Mouse (Mus musculus) cerebellum, postnatal 10 days (tissue): ENCODE measurements around the gene Neurod6.
"Not testable (repeated sequence)": the region's sequence is repeated elsewhere in the genome, so short reads cannot be mapped to it uniquely, and the experiment has no call there.

Source experiments
- DNase-seq, 2 experiments: peaks; one replicate each; pipeline ENCODE4 v3.0.0; 2021; ENCODE audit warnings: mixed read lengths in 2 of 2

The Neurod6 gene

DNA sequence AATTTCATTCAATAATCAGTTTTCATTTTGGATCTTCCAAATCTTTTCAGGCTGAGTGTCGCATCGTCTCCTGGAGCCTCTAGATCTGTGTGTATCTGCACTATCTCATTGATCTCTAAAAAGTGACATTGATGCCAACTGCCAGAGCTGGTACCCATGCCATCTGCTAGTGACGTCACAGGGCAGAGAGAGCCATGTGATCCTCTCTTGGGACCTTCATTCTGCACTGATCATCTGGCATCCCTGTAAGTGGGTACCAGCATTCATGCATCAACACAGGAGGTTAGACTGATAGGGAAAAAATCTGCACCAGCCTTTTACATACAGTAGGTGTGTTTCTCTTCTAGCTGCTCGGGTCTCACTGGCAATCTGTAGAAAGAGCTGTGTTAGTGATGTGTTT is at the start of gene Neurod6:
Neurod6 (minus strand) TSS at position 290 of the 400 bp plus-strand sequence.
- peak; percentile 91 for DNase-seq

DNA sequence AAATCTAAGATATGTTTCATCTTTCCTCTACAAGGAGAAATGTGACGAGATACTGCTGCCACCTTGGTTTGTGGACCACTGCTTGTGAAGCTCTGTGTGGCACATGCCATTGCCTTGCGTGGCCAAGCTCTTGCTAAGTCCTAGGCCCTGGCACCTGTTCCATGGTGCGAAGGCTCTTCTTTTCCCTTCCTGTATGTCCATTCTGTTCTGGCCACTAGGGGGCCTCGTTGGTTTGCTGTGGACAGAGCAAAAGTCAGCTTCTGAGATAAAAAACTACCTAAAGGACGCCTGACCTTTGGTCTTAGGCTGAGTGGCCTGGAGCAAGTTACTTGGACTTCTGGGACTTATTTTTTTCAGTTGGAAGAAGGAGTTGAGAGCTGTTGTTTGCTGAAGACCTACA is 36.1 kb upstream of the Neurod6 start:
- DNase-seq, result peak; percentile 93 to 95

DNA sequence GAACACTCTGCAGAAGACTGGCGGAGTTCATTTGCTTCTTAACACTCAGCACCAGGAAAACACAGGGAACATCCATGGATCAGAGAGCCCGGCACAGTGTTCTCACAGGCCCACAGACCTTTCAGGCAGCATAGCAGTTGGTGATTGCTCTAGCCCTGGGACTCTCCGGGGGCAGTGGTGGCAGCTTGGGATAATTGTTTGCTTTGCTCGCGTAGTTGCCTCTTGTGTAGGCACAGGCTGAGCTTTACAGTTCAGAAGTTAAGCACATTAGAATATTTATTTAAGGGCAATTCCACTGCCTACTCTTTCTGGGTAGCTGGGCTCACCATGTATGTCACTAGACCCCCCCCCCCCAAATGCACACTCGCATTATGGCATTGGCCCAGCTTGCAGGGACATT is 34.4 kb upstream of the Neurod6 start:
- no peak for DNase-seq

DNA sequence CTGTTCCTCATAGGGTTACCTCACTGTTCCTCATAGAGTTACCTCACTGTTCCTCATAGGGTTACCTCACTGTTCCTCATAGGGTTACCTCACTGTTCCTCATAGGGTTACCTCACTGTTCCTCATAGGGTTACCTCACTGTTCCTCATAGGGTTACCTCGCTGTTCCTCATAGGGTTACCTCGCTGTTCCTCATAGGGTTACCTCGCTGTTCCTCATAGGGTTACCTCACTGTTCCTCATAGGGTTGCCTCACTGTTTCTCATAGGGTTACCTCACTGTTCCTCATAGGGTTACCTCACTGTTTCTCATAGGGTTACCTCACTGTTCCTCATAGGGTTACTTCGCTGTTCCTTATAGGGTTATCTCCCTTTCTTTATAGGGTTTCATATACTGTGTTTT is 29.9 kb upstream of the Neurod6 start:
- not testable (repeated sequence) for DNase-seq

DNA sequence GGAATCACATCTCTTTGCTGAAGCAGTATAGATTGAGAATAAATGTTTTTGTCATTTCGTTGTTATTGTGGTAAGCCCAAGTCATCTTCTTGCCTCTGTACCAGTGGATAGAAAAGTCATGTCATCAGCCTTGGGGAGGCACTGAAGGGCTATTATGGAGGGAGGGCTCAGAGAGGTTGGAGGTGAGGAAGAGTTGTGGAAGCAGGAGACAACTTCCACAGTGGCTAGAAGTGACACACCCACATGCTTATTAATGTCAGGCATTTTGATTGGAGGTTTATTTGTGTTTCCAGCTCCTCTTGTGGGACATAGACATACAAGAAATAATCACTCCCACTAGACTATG is 23.7 kb upstream of the Neurod6 start:
- no peak for DNase-seq

DNA sequence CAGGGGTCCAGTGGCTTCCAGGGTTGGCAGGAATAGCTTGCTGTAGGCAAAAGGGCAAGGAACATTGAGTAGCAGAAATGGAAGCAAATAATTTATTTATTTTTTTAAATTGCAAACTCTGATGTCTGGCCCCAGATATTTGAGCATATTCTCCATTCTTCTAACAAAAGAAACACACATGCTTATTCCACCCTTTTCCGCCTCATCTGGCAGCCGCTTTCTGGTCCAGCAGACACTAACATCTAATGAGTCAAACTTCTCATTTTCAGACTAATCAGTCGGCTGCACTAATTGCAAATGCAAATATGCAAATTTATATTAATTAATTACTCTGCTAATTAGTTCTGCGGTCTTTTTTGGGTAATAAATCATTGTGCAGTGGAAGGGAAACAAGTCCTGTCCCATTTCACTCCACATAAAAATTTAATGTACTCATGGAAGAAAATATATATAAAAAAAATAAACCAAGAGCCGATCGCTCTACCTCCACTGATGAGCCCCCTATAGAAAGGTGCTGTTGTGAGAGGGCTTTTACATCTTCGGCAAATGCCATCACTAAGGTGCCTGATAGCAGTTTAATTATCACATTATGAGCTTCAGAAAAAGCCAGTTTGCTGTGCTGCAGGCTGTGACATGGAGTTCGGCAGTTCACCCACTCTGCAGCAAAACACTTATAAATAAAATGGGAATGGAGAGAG is 23.1 kb upstream of the Neurod6 start:
- no peak for DNase-seq

DNA sequence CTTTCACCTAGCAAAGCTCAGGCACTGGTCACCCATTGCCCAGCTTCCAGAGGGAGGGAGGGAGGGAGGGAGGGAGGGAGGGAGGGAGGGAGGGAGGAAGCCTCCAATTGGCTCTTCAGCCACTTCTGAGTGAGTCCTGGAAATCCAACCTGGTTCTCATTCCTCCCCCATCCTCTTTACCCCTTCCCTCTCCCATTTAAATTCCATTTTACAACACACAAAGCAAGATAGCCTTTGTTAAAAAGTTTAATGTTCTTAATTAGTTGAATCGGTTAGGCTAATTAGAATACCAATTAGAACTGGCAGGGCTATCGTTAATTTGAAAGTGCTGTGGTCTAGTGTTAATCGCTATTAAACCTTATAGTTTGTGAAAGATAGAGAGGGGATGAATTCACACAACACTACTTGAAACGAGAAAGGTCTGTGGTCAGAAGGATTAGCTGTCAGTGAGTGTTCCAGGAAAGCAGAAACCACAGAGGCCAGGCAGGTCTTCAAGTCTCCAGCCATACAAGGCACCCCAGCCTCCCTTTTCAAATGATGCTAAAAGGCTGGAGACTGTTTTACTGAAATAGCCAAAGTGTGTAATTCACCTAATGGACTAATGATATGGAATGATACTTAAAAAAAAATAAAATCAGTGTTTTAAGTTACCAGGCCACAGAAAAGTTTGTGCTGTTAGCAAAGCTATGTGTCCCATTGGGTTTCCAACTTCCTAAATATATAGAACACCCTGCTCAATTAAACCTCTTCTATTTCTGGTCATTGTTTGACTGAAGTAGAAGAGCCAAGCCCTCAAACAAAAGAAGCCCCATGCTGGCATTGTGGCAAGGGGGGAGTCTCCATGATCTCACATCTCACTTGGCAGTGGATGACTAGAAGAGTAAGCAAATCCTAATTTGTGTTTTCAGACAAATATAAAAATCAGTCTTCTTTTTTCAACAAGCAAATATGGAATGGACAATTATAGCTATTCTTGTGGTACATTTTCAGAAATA is 19.6 kb upstream of the Neurod6 start:
- DNase-seq, result no peak

DNA sequence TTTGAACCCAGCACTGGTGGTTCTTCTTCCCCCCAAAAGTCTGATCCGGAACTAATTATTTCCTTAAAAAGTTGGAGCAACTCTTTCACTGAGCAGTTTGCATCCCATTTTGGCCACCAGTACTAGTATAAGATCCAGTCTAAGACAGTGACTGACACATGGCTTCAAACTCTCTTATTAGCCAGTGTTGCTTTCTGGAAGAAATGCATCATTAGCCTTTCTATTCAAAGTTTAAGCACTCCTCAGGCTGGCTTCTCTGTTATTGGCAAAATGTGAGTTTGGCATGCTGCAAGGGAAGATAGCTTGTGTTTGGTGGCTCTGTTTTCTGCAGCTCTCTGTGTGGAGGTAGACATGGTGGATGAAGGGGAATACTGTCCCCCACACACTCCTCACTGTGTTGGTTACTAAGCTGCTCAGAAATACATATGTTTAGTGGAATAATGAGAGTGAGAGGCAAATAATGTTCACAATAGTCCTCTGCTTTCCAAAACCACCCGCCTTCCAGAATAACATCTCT is 9.0 kb upstream of the Neurod6 start:
- no peak for DNase-seq

DNA sequence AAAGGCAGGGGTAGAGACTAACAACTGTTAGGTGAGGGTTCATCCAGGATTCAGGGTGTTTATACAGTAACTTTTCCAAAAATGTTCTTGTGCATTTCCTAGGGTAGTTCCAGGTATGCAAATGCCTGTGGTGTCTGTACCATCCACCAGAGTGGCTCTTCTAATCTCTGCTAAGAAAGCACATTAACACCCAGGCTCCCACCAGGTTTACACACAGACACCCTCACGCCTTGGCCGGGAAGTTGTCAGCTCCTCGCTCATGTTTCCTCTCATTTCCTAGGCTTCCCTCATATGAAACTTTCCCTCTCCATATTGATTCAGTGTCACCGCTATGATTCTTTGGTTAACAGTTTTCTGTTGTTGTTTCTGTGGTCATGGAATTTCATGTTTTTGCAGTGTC is 2.4 kb upstream of the Neurod6 start:
- no peak for DNase-seq

DNA sequence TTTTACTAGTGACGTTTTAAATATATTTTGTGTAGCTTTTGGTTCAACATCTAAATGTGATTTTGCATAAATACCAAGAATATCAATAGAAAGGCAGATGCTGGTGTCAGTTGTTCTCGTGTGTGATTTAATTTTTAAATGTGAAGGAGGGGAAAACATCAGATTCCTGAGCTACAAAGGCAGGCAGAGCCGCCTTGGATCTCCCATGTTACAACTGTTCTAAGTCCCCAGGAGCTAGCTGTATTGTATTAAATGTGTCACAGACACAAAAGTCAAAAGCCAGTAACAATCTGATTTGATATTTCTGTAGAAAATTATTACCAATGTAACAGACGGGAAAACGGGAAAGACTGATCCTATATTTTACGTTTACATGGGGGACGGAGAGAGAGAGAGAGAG is 1.8 kb upstream of the Neurod6 start:
- no peak for DNase-seq

DNA sequence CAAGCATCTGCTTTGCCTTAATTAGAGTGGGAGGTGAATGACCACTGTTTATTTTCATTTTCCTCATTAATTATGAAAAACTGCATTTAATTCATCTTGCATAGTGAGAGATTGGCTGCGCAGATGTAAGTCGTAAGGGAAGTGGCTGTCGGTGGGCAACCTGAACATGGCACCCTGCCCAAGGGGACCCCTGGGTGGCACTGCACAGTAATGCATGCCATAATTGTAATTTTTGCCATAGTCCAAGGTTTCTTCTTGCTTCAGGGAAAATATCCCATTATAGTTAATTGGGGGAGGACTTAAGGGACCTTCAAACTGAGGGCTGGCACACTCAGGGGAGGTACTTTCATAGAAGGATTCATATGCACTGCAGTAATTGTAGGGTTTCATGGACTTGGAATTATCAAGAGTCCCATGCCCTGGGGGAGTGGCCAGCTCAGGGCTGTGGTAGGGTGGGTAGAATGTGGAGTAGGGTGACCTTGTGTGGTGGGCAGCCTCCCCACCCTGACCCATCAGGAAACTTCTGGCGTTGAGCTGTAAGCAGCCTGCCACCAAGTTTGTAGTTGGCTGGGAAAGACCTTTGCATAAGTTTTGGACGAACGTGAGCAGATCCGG is 2.4 kb downstream of the Neurod6 start:
- peak; percentile 40 to 54 for DNase-seq

DNA sequence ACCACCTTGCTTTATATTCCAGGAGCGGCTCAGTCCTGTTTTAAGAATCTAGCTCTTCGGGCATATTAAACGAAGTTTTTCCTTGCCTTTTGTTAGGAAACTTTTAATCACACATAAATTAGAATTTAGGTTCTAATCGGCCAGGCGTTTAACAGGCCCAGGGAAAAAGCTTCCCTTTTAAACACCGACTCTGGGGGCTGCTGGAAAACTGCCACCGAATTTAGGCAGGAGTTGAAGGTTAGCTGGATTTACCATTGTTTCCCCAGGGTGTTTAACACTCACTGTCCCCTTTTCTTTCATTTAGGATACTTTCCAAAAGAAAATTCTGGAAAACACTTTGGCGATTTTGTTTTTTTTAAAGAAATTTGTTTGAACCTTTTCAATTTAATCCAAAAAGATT is 3.7 kb downstream of the Neurod6 start:
- DNase-seq, result peak; percentile 43 to 54

DNA sequence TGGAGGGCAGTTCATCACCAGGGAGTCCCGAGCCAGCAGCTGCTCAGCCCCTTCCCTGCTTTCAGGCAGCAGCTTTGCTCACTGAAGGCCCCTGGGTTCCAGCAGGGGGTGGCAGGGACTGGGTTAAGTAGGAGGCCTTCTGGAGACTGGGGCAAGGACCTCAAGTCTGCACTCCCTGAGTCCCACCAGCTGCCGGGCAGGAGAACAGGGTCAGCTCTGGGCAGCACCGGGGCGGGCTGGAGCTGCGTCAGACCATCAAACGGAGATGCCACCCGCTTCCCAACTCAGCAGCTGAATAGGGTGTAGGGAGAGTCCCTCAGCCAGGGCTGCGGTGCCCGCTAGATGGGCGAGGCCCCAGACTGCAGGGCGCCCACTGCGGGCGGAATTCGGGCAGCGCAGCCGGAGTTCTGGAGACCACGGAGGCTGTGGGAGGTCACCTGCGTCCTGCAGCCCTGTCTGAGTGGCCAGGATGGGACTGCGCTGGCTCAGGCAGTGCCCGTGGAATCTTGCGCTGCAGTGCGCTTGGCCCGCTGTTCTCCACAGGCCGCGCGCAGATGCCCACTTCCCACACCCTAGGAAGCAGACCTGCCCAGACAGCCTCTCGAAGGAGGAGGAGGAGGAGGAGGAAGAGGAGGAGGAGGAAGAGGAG is 4.3 kb downstream of the Neurod6 start:
- peak; percentile 73 to 76 for DNase-seq

DNA sequence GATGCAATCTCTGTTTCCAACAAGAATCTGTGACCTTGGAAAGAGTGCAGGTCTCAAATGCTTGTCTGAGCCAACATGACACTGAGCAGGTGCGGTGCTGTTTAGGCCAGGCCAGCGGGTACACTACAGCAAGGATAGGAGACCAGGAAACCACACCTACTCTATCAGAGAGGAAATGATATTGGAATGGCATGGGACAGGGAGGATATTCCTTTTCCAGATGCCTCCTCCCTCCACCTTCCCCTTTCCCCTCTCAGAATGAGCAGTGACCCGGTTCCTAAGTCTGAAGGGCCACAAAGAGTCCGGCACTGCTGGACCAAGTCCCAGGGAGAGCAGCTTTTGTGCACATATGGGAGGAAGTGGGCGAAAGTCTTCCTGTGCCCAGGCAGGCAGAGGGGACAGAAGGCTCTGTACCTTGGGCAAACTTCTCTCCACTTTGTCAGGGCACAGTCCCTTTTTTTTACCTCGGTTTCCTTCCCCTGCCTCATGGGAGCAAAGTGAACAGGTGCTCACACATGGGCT is 4.9 kb downstream of the Neurod6 start:
- DNase-seq, result peak; percentile 49 to 50

DNA sequence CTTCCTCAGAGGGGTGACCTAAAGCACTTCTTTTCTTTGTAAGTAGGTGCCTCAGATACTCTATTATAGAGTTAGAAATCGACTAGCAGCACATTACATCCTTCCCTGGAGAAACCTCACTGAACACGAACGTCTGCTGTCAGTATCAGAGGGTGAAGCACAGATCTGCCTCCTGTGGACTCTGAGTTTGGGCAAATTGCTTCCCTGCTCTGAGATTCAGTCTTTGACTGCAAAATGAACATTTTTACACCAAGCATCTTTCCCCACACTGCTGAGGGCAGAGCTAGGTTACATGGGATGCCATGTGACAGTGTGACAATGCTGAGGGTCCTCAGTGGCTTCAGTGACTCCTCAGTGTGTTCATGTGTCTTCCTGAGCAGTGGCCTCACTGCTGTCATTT is 13.3 kb downstream of the Neurod6 start:
- DNase-seq, result no peak

DNA sequence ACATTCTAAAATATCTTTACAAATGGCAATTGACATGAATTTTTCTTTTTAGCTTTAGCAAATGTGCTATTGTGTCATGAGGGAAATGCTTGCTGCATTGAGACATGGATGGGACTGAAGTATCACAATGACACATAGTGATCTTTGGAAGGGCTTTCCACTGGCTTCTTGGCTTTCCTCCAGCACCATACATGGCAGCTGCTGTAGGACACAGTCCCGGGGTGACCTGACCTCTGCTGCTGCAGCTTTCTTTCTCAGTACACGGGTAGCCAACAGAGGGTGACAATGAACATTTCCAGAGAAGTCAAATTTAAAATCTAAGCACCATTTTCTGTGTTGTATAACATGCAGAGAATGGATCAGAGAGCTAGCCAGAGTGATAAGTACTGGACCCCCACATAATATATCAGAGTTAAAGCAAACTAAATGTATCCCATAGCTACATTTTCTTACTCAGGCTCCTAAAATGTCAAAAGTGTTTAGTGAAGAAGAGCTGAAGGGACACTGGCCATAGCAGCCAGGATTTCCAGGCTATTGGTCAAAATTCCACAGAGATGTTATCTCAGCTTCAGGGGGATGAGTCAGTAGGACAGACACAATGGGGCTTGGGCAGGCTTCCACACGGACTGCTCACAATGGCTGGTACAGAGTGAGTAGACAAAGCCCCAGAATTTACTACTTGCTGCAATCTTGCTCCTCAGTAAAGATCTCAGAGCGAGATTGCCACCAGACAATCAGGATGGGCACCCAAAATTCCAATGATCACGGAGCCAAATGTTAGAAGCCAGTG is 19.7 kb downstream of the Neurod6 start:
- DNase-seq, result peak; percentile 65

DNA sequence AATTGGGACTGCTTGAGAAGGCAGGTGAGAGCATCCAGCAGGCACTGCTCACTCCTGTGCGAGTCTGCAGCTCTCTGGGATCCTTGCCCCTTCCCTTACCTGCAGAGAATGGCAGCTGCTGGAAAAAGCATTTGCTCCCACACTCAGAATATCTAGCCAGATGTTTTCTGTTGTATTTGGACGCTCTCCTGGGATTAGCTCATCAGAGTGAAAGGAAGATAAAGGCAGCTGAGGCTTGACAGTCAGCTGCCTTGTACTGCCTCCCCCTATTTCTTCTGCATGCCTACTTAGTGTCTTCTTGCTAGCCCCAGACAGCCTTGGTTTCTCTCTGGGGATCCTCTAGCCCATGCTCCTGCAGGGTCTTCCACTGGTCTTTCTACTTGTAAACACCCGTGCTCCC is 31.1 kb downstream of the Neurod6 start:
- no peak for DNase-seq

DNA sequence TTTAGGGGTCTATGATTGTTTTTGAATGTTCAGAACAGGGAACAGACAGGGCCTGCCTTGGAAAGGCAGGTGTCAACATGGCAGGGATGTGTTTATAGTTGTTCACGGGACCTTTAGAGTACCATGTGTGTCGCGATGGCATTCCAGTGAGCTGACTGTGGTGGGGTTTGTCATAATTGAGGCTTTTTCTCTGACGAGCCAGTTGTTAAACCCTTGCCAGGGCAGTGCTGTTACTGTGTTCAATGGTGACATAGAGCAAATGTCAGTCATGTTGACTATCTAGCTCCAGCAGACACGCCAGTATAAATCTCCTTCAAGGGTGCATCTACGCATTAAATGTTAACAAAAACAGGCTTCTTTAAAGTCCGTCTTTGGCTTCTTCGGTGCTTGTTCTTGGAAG is 31.5 kb downstream of the Neurod6 start:
- DNase-seq, result no peak

DNA sequence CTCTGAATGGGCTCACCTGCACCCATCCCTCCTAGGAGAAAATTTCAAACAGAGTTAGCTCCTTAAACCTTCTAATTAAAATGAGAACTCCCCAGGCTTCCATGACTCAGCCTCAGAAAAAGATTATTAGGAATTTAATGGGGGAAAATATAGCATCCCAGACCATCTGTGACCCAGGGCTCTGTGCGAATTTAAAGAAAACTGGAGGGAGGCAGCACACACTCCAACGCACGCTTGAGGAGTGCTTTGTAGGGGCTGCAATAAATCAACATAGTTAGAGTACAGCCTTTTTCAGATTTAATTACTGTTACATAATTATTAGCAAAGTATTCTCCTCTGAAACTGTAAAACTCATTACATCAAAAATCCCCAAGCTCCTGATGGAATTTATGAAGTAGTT is 32.2 kb downstream of the Neurod6 start:
- no peak for DNase-seq

DNA sequence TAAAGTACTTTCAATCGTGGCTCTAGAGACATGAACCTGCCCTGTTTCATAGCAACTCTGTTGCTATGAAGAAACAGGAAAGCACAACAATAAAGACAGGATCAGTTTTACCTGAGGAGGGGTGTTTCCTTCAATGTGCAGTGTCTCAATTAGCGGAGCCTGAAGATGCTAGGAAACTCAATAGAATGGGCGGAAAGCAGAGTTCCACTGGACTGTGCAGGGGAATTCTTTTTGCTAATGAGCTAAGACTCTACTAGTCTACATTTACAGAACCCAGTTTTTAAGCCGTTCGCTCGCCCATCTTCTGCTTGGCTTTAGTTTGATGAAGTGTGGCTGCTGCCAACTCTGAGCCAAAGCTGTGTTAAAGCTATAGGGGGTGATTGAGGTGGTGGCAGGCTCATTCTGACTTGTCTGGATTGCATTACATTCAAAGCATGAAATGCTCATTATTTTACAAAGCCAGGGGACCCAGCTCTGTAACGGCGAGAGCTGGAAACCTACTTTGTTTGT is 33.2 kb downstream of the Neurod6 start:
- peak in 1 of 2 experiments; percentile 20 for DNase-seq

DNA sequence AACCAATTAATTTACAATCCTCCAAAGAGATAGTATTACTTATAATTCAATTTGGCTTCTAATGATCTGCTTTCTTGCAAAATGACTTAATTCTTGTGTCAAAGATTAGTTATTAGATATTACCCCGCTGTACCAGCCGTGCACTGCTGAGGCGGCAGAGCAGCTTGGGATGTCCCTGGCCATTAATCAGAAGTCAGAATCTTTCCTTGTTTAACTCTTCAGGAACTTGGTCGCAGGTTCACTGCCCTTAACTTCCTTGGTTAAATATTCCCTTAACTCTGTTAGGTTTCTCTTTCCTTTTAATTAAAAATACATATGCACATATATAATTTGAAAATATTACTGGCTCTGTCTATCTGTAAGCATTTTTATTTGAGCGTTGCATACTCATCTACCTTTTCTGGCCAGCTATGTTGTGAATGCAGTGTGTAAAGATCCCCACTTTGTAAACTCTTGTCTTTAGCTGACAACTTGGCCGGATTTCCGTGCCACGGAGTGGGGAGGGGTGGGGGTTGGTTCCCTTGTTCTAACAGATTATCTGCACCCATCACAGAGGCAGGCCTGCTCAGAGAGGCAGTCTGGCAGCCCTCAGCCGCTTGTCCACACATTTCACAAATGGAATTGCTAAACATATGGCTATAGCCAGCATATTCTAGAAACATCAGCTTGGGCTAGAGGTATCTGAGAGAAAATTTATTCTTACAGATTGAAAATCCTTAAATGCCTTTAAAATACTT is 34.1 kb downstream of the Neurod6 start:
- DNase-seq, result peak; percentile 54 to 68
